Mouse (Mus musculus) MEL (cell line): ENCODE data around the gene Tex19.2.

Source experiments
- CTCF ChIP-seq, 3 experiments: IDR thresholded peaks in 2 of 3; conservative IDR thresholded peaks in 1 of 3; 2 replicates each; pipeline ENCODE4 v1.5.1; 2011 to 2012; ENCODE audit warnings: low read length in 3 of 3, low read depth in 2 of 3, mild to moderate bottlenecking in 2 of 3, improper control_type of control experiment in 1 of 3, inconsistent platforms in 1 of 3, mixed read lengths in 1 of 3, moderate library complexity in 1 of 3; ENCODE audit not compliant: control insufficient read depth in 1 of 3, insufficient read depth in 1 of 3, poor library complexity in 1 of 3, severe bottlenecking in 1 of 3
- GATA1 ChIP-seq: IDR thresholded peaks from 2 replicates; pipeline ENCODE4 v1.6.1; 2011; ENCODE audit warnings: low read depth, low read length, improper control_type of control experiment

GRCm38 (mm10) chr11:121159971-121160370 lies 41.5 kb upstream of the Tex19.2 start, which contains the start of gene Uts2r:
- TF ChIP-seq GATA1: no peak
- no peak for TF ChIP-seq CTCF (IDR thresholded peaks at IDR 0.05 in 2 of 3, conservative IDR thresholded peaks at IDR 0.05 in 1 of 3; ENCODE audit: control insufficient read depth in 1 of 3, insufficient read depth in 1 of 3, low read depth in 2 of 3, low read length in 3 of 3, poor library complexity in 1 of 3, severe bottlenecking in 1 of 3)
